Mouse (Mus musculus) liver (tissue): ENCODE measurements around the gene Npcd.

Experiments used
- DNase-seq: peaks from one replicate; pipeline ENCODE4 v3.0.0-alpha.2; 2020; ENCODE audit warnings: mixed read lengths

Npcd gene

DNA sequence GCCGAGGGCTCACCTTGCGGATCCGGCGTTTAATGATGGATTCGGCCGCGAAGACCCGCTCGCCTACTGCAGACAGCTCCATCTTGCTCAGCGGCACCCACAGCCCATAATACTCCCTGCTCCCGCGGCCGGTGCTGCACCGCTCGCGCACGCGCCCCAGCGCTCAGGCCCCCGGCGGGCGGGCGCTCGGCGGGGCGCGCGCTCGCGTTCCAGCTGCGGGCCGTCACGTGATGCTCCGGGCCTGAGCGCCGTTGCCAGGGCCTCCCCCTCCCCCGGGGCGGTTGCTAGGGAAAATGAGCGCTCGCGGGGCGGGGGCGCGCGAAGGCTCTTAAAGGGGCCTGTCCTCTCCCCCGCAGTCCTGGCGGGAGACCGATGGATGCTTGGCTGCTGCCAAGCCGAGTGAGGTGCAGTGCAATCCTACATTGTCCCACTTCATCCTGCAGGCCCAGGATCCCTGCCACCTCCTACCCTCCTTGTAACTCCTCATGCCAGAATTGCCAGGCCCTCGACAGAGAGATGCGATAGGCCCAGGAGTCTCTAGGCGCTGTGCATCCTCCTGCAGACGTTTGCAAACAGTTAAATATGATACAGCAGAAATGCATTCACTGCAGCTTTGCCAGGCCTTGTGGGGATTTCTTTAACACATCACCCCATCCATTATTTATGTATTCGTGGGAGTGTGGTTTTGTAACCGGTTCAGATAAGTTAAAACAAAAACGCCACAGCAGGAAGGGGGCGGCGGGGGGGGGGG is at the start of gene Npcd, which contains the start of gene Cbx6:
Gene Npcd, minus strand, starts transcription at position 108 of the 751 bp plus-strand sequence.
Gene Cbx6, minus strand, starts transcription at position 559 of the 751 bp plus-strand sequence.
- DNase-seq = peak; percentile 89

DNA sequence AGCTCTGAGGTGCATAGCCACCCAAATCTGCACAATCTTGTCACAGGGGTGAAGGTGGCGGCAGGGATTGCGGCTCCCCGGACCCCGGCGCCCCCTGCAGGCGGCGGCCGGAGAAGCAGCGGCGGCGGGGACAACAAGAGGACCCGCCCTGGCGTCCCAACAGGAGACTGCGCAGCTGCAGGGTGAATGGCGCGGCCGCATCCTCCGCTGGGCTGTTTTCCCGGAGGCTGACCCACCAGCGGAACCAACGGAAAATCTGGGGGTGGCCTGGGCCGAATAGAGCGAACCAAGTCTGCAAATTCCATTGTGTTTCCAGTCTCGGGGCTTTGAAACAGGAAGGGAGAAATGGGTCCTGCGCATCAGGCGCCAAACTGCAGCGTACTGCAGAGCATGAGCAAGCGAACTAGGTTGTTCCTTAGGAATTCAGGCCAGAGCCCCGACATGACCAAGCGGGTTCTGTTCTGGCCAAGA is 49.4 kb upstream of the Npcd start:
- peak; percentile 89 for DNase-seq

DNA sequence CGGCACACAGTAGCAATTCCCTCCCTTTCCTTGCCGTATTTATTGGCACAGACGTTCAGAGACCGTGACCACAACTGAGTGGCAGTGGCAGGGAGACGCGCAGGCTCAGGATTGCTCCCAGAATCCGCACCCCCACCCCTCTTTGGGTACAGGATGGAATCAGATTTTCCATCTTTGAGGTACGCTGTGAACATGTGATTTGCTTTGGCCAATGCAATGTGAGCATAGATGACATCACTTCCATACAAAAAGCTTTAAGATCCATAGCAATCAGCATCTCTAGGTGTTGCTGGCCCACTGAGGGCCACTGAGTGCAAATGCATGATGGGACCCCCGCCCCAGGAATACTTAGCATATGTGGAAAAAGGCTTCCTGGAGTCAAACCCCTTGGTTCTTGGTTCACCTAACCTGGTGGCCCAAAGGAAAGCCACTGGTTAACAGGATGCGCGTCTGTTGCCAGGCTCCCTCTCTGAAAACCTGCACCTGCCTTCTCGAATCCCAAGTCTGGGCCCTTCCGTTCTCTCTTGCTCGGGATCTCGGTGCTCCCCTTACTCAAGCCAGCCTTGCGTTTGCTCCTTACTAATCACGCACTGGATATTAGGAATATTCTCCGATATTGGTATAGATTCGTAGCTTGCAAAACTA is 48.7 kb upstream of the Npcd start:
- DNase-seq = no peak

DNA sequence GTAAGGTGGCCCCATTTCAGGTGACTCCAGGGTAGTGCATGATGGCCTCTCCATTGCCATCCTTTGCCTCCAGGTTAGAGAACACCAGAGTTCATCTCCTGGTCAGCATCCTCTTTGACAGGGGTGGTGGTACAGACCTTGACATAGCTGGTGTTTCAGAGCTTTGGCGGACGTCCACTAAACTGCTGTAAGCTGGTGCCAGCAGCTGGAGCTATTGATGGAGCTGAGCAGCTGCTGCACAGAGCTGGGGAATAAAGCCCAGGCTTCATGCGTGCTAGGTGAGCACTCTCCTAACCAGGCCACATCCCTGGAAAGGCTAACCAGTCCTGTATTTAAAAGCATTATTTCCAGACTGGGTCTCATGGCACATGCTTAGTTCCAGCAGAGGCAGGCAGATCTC is 46.4 kb upstream of the Npcd start:
- no peak for DNase-seq

DNA sequence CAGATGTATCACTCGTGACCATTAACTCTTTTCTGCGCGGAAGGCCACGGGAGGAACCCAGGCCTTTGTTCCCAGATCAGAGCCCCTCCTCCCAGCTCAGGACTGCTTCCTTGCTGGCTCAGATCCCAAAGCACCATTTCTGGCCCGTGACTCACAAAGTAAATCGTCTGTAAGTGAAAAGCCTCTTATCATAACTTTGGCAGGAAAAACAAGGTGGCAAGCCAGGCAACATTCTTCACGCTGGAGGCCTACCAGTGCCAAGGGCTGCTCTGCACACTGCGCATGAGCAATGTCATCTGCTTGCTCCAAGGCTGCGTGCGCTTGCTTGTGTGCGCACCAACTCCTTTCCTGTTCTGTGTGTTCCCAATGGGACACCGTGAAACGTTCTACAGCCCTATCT is 45.3 kb upstream of the Npcd start:
- peak; percentile 44 for DNase-seq

DNA sequence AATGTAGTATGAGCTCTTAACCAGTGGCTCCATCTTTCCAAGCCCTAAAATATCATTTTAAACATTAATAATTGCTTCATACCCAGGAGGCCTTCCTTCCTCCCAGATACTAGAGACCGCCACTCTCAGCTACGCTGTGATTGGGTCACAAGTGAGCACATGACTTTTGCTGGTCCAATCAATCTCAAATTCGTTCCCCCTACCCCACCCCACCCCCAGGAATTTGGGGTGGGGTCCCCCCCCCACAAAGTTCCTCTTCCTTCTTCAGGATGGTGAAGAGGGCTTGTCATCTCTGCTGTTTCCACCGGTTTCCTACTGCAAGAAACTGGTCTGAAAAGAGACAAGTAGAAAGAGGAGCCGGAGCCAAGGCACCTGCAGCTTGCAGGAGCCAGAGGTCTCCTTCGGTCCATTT is 44.7 kb upstream of the Npcd start:
- DNase-seq = peak; percentile 20

DNA sequence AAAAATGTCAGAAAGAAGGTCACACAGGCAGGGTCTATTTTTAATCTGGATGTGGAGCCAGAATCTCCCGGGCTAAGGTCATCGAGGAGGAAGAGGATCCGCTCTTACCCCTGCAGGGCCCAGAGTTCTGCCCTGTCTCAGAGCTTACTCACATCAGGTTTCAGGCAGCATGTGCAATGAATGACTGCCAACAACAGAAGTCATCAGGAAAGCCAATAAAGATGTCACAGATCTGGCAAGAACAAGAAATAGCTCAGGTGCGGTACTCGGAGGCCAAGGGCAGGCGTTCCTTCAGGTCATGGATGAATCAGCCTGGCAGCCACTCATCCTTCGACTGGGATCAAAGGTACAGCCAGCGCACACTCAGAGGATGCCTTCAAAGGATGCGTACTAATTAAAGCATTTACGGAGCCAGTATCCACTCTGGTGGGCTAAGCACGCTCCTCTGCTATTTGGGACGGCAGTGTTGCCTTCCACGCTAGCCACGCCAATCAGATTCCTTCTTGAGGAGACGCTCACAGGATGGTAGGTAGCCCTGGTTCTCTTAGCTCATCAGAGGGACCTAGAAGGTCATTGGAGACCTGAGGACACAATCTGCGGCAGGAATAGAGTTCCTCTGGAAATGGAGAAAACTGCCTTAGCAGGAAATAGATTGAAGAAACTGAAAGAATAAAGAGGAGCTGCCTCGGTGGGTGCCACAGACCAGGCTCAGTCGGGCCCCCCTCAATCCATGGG is 41.4 kb upstream of the Npcd start:
- DNase-seq = no peak

DNA sequence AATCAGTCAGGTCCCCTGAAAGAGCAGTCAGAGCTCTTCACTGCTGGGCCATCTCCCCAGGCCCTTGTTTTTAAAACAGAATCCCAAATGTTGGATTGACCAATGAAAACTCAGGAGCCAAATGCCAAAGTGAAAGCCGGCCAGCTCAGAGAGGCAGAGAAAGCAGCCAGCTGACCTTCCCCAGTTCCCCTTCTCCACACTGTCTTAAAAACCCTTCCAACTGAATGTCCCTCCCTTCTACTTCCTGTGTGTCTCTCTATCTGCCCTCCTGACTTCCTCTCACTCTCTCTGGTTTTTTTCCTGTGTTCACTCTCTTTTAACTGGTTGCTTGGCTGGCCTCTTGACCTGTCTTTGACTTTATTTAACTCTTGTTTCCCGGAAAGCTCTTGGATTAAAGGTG is 40.0 kb upstream of the Npcd start:
- DNase-seq = no peak

DNA sequence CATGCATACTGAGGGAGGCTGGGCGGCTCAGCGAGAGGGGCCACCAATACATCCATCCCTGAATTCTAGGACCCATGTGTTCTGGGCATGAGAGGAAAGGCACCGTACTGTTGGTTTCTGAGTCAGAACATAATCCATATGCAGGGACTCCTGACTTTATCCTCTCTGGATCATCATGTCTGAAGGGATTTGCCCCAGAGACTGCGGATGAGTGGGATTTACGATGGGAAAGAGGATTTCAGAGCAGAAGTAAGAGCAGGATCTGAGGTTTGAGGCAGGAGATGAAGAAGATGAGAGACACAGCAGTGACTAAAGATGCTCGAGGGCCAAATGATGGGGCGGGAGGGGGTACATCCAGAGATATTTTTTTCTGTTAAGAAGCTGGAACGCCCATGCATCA is 39.5 kb upstream of the Npcd start:
- DNase-seq = no peak

DNA sequence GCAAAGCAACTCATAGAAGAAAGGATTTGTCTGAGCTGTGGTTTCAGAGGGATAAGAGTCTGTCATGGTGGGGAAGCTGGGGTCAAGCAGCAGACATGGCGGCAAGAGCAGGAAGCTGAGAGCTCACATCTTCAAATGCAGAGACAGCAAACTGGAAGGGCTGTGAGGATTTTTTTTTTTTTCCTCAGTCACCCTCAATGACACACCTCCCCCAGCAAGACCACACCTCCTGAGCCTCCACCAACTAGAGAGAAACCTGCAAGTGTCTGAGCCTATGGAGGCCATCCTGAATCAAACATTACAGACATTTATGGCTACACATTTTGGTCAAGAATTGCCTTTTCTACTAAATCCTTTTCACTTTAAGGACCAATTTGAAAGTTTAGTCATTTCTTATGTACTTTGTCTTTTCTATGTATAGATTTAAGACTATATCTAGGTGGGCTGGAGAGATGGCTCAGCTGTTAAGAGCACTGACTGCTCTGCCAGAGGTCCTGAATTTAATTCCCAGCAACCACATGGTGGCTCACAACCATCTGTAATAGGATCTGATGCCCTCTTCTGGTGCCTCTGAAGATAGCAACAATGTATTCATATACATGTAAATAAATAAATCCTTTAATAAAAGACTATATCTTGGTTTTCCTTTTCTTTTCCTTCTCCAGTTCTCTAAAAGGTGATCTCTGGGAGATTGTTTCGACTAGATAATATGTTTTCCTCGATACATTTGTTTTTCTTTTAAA is 33.4 kb upstream of the Npcd start:
- DNase-seq = no peak

DNA sequence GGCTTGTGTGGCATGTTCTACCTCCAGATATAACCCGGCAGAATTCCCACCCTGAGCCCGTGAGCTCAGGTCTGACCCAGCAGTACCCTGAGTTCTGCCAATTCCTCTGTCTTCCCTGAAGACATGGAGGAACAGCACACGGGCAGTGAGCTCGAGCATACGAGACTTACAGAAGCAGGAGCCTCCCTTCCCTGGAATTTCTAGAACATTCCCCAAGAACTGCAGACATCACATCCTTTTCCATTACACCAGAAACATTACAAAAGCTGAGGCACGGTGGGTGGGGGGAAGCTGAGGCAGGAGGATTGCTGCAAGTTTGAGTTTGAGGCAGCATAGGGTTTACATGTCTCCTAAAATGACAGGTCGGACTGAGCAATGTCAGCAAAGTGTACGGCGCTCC is 25.8 kb upstream of the Npcd start:
- no peak for DNase-seq

DNA sequence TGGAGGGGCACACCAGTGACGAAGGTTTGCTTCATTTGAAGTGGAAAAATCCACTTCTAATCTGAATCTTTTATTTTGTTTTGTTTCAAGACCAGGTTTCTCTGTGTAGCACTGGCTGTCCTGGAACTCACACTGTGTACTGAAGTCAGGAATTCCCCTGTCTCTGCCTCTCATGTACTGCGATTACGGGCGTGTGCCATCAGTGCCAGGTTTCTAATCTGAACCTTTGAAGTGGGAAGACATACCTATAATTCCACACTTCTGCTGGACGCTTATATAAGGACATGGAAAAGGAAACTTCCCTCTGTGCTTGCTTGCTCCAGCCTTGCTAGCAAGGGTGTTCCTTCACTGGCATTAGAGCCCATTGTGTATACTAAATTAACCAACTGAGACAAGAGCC is 24.9 kb upstream of the Npcd start:
- DNase-seq = no peak

DNA sequence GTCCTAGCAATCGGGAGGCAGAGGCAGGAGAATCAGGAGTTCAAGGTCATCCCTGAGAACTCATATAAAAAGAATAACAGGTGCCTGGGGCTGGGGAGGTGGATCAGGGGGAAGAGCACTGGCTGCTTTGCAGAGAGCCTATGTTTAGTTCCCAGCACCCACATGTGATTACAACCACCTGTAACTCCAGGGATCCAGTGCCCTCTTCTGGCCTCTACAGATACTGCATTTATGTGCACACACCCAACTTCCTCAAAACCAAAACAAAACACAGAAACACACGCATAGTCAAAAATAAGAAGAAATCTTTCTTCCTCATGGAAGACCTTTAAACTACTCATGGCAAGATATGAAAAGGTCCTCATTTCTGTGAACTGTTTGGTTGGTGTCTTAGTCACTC is 16.1 kb upstream of the Npcd start:
- DNase-seq = no peak

DNA sequence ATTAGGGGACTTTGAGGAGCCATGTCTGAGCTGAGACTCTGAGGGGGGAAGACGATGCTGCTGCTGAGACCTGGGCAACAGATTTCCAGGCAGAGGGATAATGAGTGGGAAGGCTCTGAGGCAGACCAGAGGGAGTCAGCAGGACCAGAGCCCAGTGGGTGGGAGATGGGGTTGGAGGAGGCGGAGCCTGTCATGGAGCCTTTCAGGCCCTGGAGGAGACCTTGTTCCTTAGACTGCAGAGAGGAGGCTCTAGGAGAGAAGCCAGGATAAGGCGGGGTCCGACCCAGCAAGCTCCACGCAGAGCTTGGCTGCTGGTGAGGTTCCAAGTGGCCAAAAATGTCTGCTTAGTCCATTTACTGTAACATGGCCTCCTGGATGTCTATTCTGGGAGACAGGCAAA is 13.1 kb upstream of the Npcd start:
- DNase-seq = no peak

DNA sequence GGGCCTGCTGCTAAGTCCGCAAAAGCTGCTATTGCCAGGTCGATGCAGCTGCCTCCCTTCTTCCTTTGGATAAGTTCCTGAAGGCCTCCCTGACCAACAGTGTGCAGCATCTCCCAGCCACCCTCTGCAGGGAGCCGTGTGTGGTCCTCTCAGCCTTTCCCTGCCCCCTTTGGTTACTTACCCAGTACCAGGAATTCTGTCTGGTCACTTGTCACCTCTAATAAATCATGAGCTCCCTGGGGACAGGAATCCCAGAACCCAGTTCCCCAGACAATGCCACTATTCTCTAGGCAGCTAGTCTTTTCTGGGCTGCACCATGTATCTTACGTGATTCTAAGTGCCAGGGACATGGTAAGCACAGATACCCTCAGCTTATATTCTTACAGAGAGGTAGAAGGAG is 11.9 kb upstream of the Npcd start:
- DNase-seq = no peak

DNA sequence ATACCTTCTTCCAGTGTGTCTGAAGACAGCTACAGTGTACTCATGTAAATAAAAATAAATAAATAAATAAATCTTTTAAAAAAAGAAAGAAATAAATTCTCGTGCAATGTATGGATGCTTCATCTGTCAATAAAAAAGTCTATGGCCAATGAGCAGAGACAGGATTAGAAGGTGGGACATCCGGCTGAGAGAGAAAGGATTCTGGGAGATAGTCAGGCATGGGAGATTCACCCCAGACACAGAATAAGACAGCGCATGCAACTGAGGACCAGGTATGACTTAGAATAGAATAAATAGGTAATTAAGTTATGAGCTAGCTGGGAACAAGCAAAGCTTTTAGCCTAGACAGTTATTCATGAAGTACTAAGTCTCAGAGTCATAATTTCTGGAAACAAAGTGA is 8.9 kb upstream of the Npcd start:
- no peak for DNase-seq

DNA sequence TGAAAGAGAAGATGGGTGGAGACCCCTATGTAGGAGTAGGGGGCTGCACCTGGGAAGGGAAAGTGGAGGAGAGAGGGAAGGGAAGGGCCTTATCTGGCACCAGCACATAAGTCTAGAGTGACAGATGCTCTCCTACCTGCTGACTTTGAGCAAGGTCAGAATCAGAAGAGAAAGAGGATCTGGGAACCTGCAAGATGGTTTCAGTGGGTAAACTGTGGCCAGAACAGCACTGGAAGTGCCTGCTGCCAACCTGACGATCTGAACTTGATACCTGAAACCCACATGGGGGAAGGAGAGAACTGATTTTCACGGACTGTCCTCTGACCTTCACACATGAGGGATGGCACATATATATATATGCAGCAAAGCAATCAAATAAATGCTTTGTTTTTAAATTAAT is 6.2 kb upstream of the Npcd start:
- DNase-seq = no peak

DNA sequence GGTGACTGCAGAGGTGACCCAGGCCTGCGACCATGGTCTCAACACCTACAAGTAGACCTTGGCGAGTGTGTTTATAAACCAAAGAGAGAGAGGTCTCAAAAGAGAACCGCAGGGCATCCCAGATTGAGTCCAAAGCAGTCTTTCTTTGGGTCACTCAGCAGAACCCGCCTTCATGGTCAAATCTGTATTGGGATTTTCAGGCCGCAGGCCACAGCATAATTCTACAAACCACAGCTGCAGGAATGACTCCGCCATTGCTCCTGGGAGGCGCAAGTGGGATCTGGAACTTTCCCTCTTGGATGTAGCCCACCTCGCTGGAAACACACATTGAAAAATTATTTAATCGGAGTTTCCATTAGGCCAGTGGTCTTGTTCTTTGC is 834 bp upstream of the Npcd start:
- no peak for DNase-seq

DNA sequence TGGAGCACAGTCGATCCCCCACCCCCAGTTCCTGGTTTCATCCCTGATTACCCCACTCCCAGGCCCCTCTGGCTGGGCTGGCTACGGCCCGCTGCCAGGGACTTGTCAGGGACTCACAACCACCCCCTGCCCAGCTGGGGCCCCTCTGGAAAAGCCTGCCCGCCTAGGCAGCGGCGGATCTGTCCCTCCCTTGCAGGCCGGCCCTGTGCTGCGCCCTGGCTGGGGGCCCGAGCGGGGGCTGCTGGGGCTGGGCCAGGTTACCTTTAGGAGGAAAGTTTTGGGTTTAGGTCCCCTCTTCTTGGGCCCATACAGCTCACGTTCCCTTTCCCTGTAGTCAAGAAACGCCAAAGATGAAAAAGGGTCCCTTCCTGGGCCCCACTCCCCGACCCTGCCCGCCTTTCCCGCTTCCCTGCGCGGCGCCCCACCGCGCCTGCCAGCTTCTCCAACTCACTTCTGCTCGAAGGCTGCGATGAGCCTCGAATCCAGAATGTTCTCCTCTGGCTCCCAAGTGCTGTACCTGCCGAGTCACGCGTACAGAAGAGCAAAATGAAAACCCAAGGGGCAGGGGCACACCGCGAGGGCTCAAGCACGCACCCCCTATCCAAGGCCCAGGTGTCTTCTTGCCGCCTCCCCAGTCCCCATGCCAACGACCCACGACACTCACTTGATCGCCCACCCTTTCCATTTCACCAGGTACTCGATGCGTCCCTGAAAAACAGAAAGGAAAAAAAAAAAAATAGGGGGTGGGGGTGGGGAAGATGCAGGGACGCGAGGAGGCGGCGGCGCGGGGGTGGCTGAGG is 586 bp downstream of the Npcd start:
- peak; percentile 56 for DNase-seq

DNA sequence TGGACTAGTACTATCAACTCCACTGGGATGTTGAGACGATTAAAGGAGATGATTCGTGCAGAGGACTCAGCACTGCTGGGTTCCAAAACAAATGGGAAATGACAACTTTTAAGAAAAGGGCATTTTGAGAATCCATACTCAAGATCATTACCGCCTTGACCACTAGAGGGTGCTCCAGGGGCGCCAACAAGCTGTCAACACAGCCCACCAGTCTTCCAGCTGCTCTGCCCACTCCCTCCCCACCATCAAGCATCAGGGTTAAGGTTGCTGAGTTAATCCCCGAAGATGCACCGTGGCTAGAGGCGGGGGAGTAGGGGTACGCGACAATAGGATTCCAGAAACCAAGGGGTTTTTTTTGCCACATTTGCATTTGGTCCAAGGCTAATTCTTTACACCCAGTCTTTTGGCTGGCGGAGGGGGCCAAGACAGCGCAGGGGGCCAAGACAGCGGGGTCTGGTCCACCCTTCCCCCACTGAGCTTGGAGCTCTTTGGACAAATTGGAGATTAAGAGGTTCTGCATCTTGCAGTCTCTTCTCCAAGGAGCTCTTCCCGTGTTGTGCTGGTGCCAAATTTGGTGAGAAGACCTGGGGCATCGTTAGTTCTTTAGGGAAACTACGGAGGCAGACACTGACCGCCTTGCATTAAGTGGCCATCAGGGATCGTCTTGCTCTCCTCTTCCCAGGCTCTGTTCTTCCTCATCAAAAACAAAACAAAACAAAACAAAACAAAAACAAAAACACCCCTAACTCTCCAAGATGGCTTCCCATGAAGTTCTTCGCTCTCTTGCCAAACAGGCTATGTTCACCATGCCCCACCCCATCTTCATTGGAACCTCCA is 1.8 kb downstream of the Npcd start:
- peak; percentile 80 for DNase-seq

DNA sequence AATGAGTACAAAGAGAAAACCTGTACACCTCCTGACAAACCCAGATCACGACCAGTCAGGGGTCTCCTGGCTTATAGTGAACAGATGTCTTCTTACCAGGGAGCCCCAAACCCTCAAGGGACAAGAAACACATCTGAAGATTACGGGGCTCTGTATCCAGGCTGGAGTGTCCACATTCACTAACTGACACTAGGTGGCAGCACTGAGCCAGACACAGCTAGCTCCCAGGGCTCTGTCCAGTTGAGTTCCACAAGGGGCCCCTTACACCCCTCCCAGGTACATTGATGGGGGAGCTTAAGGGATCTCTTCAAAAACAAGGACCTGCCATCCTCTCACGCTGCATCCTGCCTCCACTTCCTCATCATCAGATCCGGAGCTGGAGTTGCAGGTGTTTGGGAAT is 3.6 kb downstream of the Npcd start:
- DNase-seq = peak; percentile 72
